Mouse (Mus musculus): ENCODE measurements at regions not wholly inside any gene's neighbourhood (a gene's known extent, or its start where the extent isn't known, plus 50 kb on each side); places are given as distances from the start of the nearest gene placed in this dataset.

DNA sequence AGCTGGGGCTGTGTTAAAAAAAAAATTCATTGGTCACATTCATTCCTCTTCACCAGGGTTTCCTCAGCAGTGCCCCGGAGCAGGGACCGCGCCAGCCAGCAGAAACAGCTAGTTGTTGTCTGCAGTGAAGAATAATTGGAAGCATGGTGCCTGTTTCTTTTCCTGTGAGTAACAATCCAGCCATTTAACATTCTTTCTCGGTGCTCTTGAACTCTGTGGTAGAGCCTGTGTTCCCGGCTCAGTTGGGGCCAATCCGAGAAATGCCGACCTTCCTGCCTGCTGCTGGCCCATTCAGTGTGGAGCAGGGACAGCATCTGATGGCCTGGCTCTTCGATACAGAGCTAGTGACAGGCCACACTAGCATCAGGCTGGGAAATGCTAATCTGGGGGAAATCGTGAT lies 120.7 kb upstream of the Mkln1 start:
- DNase-seq (ENCODE audit: low spot score), result no peak

DNA sequence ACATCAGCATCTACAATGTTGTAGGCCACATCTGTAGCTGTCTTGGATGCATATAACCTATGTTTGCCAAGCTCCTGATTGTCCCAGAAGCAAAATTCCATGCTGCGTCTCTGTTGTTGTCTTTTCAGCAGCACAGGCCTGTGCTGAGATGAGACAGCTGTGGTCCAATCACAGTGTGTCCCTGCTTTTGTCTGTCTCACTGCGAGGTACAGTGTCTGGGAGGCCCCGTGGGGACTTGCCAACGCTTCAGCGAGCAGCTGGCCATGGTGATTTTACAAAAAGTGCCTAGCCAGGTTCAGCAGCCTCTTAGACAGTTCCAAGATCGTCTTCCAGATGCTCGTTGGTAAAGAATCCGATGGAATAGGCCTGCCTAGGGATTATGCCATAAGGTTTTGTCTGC lies 114.6 kb upstream of the Mkln1 start:
- DNase-seq (ENCODE audit: low spot score), result no peak

DNA sequence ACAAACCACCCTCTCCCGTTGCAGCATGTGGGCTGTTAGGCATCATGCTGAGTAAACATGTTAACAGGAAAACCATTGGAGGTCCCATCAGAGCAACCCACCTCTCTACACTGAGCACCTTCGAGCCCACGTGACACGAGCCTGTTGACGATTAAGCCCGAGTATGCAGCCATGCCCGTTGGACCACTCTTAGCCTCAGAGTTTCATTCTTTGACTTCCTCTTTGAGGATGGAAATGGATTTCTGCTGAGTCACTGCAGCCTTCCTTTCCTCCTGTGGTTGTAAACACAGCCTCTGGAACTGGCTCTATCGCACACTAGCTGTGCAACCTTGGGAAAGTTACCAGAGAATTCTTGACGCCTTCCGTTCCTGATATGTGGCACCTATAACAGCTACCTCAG lies 114.1 kb upstream of the Mkln1 start:
- no peak for DNase-seq (ENCODE audit: low spot score)

DNA sequence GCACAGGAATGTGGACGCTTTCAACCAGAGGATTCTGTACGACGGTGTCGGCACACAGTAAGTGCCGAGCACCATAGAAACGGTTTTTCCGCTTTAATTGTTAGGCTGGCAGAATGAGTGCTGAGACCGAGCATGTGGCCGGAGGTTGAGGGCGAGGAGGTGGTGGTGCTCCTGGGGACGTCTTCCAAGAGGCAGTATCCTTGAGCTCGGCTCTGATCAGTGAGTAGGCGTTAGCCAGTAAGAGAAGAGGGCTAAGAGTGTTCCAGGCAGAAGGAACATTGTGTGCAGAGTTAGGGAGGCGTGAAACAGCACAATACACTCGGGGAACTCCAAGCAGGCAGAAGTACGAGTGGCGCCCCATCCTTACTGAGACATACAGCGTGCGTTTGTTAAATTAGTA lies 113.5 kb upstream of the Mkln1 start:
- no peak for DNase-seq (ENCODE audit: low spot score)

DNA sequence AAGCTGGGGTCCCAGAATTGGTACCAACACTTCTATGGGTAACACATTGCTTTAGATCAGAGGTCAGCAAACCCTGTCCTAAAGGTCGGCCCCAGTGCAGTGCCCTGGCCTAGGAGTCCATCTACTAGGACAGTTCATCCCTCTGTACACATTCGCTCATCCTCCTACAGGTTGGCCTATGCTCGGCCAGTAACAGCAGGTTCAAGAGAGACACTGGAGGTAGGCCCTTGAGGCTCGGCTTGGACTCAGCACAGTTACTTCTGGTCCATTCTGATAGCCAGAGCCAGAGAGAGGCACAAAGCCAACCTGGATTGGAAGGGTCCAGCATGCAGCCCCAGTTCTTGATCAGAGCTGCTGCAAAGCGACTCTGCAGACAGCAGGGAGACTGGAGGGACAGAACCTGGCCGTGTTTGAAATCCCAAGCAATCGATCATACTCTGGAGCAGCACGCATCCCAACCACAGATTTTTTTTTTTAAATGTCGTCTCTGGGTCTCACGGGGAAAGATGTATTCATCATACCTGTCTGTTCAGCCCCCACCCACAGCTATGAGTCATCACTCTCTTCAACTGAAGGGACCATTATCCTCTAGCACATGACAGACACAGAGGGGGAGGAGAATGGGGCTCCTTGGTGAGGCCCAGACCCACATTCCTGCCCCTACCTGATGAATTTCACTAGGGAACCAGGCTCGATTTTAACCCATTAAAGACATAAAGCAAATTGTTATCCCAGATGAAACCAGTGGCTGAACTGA lies 112.4 kb upstream of the Mkln1 start:
- no peak for DNase-seq (ENCODE audit: low spot score)

DNA sequence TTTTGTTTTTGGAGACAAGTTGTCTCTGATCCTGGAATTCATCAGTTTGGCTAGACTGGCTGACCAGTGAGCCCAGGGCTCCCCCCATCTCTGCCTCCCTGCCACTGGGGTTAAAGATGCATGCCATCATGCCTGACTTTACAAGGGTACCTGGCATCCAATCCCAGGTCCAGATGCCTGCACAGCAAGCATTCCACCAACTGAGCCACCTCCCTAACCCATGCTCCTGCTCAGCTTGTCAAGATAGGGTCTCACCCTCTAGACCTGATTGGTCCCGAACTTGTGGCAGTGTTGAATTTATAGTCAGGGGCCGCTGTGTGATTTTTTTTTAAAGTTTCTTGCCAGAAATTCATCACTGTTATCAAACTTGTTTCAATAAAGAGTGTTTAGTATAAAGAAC lies 111.4 kb upstream of the Mkln1 start:
- no peak for DNase-seq (ENCODE audit: low spot score)

DNA sequence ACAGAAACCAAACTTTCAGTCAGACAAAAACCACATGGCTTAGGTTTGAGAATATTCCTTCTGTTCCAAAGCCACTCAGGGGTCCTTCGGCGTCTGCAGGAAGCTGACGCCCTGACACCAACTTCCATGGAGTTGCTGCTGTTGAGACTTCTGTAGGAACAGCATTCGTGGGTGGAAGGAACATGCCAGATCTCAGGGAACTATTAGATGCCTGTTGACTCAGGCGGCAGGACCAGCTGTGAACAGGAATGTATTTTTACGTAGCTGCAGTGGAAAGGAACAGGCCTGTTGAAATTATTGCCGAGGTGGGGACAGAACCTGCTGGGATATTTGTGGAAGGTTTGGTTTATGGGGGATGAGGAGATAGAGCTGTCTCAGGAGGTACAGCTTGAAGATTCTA lies 110.8 kb upstream of the Mkln1 start:
- DNase-seq (ENCODE audit: low spot score), result no peak

DNA sequence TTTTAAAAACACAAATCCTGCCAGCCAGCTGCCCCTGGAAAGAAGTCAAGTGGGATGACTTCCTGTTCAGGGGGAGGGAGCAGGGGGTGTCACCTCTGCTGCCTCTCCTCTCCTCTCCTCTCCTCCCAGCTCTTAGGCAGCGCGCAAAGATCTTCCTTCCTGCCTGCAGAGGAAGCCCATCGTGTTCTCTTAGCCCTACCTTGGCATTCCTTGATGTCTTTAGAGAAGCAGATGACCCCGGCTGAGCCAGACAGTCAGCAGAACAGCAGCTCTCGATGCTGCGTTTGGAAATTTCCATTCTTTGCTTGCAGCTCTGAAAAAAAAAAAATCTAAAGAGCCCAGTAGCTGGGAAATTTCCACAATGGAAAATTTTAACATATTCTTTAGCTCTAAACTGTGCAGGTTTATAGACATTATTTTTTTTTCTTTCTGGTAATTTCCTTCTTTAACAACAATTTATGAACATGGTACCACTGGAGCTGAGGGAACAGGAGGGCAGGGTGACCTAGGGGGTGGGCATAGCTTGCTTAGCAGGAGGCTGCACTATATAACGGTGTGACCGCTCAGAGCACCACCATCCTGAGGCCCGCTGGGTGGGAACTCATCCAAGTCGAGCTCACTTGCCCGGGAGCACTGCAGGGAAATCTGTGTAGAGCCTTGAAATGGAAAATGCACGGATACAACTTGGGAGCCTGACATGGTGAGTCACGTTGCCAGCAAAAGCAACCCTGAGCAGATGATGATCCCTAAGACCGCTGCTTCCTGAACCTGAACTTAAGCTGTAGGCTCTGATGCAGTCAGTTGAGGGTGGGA lies 109.9 kb upstream of the Mkln1 start:
- no peak for DNase-seq (ENCODE audit: low spot score)

DNA sequence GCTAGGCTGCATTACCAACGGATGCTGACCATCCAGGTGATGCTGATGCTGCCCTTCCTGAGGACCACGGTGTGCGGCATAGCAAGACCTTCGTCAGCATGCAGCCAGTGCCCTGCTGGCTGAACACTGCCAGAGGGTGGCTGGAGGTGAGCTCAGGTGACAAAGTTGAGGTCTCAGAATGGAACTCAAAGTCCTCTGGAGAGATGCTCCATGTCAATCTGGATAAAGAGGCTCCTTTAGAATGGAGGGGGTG lies 109.4 kb upstream of the Mkln1 start:
- DNase-seq (ENCODE audit: low spot score), result no peak

DNA sequence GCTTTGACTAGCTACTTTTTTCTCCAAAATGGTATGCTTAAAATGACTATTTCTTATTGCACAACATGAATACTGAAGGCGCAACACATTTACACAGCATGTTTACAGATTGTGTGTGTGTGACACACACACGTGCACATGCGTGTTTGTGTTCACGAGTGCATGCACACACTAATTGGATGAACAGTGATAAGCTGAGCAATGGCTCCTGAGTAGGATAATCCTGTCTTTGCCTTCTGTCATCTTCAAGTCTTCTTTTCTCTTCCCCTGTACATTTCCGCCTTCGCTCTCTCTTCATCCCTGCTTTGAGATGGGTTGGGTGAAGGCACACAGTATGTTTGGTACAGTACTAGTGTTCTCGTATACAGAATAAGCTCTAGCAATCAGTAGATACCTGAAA lies 106.5 kb upstream of the Mkln1 start:
- DNase-seq (ENCODE audit: low spot score), result no peak

DNA sequence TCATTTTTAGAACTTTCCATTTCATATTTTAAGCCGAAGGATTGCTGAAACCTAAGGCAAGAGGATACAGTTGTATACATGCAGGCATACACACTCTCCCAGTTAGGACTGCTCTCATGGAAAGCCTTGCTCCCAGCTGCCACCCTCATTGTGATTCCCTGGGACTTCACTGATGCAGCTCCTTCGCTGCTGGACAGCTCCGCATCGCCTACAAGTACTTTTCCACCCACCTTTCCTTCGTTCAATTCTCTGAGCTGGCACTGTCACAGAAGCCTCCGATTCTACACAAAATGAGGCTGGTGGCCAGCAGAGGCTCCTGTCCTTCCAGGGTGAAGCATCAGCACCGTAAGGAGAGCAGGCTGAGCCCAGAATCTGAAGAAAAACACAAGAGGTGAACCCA lies 105.5 kb upstream of the Mkln1 start:
- no peak for DNase-seq (ENCODE audit: low spot score)

DNA sequence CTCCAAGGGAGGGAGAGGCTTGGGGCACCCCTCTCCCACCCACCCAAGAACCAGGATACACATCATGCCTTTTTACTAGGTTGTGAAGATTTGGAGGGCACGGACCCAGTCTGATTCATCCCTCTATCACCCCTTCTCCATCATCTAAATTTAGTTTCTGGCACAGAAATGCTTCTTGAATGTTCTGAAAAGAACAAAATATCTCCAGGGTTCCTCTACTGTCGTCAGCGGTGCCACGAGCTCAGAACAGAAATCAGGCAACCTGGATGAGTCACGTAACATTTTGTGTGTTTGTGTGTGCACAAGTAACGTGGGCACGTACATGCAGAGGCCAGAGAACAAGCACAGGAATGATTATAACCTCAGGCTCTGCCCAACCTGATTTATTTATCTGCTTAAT lies 99.1 kb upstream of the Mkln1 start:
- DNase-seq (ENCODE audit: low spot score), result no peak

DNA sequence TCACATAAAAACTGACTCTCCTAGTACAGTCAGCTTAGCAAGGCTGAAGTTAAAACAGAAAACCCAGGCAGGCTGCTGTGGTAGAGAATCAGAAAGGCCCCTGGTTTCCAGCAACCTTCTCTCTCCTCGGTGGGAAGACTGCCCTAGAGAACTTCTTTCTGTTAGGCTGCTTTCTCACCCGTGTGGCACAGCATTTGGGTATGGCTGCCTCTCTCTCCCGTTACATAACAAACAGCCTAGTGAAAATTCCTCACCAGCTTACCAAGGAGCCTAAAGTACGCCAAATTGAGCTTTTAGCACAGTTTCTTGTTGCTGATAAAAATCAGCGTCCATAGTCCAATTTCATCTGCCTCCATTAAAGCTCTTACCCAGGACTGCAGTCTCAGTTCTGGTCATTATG lies 92.8 kb upstream of the Mkln1 start:
- DNase-seq (ENCODE audit: low spot score), result no peak

DNA sequence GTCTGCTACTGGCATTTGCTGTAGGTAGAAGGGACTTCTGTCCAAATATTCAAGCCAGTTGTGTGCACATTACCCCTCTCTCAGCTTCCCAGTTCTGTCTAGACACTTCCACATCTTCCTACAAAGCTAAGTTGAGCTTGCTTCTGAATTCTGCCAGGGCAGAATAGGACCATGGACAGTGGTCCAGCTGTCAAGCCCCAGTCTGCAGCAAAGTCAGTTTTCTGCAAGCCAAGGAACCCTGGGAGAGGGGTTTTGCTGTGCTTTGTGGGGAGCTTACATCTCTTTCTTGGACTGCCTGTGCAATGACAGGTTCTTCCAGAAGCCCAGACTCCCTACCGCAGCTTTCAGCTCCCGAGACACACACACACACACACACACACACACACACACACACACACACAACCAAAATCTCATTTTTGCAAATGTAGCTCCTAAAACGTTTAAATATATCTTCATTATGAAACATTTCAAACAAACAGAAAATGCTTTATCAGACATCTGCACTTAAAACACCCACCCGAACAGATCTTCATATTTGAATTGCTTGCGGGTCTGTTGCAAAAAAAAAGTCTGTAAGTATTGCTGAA lies 91.4 kb upstream of the Mkln1 start:
- DNase-seq (ENCODE audit: low spot score), result no peak

DNA sequence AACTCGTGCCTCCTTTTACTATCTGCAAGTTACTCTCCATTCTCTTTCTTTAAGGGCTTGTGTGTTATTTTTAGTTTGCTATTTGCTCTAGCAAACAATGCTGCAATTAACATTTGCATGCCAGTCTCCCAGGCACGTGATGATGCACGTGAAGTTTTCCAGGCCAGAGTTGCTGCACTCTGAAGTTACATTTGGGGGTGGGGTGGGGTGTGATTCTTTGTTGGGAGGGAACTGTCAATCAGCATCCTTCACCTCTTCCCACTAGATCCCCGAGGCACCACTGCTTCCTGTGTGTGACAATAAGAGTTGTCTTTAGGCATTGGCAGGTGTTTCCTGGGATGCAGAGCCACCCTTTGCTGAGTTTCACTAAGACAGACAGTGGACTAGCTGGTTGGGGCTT lies 90.6 kb upstream of the Mkln1 start:
- DNase-seq (ENCODE audit: low spot score), result no peak

DNA sequence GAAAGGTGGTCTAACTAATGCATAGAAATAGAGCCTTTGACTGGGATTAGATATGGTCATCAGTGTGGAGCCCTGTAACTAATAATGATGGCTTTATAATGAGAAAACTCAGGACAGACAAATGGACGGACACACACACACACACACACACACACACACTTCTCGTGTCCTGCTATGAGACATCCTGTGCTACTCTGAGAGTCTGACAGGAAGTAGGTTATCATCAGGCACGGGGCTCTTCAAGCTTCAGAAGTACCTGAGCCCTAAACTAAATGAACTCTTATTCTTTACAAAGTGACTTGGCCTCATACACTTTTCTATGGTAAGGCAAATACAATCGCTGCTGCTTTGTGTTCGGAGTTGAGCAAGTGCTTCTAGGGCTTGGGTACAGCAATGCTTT lies 87.9 kb upstream of the Mkln1 start:
- DNase-seq (ENCODE audit: low spot score), result no peak

DNA sequence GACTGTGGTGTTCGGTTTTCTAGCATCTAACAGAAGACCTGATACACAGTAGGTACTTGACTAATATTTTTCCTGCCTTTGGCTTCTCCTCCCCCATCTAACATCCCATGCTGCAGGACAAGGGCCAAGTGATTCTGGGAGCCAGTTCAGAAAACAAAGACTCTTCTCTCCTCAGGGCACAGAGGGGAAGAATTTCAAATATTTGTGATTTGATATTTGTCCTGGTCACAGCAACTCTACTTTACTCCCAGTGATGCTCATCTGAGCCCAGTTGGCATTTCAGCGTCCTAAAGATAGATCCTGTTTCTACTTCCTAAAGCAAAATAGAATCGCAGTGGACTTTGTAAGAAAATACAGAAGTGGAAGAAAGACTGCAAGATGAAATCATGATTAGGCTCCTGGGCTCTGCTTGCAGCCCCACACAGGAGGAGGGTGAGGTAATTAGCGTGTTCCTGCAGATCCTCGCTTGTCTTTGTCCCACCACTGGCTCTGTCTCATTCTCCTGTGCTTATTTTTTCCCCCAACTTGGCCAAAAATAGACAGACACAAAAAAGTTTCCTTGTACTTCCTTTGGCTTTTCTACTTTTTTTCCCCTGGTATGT lies 84.6 kb upstream of the Mkln1 start:
- no peak for DNase-seq (ENCODE audit: low spot score)

DNA sequence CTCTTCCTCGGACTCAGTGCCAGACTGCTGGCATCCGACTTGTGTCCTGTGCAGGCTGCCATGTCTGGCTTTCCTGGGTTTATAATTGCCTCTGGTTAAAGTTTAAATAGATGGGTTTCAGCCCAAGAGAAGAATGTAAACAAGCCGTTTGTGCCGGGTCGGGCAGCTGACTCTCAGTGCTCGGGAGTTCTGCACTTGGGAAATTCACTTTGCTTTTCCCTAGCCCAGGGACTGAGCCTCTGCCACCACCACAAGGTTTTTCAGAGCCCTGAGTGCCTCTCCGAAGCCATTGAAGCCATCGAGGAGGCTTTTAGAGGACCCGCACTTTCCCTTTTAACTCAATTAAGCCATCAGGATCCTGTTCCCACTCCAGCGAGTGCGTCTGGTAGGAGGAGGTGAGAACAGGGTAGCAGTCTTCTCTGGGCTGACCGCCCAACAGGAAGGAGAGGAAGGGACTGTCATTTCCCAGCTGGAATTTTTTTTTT lies 80.8 kb upstream of the Mkln1 start:
- no peak for DNase-seq (ENCODE audit: low spot score)

DNA sequence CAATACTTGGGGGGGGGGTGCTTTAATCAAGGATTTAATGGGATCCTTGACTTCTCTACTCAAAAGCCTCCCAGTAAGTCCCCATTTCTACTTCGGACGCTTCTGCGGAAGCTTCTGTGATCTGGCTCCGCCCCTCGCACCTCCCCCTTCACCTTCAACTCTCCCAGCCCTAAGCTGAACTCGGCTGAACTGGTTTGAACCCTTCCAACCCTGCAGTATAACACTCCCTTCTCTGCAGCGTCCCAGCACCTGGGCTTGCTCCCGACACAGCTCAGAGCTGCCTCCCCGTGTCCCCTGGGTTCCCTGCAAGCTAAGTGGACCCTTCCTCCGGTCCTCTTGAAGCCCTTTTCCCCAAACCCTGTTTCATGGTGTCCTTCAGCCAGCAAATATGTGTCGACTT lies 80.0 kb upstream of the Mkln1 start:
- DNase-seq (ENCODE audit: low spot score), result no peak

DNA sequence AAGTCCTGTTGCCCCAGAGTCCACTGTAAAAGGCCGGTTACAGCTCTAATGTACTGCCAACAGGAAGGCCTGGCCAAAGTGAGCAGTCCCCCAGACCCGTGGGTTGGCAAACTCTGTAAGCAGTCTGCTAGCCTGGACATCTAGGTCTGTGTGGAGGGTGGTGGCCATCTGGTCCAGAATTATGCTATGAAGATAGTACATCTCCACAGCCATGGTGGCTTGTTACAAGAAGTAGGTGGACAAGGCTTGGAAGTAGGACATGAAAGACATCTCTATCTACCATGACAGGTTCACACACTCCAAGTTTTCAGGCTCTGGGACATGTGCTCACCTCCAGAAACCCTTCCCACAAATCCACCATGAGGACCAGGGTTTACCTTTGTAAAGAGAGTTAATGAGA lies 79.1 kb upstream of the Mkln1 start:
- no peak for DNase-seq (ENCODE audit: low spot score)

DNA sequence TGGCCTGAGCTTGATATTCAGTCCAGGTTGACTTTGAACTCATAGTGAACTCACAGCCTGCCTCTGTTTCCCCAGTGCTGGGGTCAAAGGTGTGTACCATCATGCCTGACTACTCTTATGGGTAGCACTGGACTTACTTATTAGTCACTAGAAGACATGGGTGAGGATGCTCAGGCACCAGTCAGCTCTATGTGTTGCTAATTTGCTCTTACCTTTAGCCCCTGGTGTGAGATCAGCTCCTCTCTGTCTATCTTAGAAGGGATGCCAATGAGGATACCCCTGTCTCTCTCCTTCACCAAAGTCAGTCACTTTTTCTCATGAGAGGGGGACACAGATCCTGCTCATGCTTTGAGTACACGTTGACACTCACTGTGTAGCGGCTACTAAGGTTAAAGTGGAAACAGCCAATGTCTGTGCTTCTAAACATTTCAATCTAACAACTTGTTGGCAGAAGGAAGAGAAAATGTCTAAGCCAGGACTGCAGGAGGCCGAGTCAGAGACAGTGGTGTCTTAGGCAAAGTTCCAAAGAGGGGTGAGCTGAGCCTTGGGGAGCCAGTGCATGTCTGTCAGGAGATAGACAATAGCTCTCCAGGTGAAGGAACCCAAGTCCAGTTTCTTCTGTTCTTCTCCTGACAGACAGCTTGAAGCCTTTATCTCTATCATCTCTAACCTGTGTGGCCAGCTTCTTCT lies 78.2 kb upstream of the Mkln1 start:
- no peak for DNase-seq (ENCODE audit: low spot score)

DNA sequence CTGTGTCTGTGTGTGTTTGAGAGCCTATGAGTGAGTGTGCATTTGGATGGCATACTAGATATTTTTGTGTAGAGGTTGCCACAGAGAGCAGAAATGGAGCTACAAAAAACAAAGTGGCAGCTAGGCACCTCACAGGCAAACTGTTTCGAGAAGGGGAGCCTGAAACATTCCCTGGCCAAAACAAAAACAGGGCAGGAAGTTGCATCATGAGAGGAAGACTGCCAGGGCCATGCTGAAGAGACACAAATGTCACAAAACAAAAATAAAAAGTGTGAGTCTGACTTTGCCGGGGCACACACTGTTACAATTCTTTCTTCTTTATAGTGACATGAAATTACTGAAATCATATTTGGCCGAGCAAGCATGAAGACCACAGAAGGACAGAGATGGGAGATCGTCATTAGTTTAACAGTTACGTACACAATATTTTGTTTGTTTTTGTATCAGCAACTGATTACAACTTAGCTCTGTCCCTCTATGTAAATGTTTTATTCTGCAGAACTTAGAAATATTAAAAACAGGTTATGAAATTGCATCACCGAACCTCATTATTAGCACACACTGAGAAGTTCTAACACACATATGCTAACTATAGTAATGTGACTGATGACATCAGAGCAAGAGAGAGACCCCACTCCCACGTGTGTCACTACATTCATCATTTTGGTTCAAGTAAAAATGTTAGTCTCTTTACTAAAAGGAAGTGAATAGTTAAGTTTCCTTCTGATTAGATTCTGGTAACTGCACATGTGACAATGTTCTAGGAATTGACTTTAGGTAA lies 77.3 kb upstream of the Mkln1 start:
- no peak for DNase-seq (ENCODE audit: low spot score)
